Mouse (Mus musculus) liver, embryonic 14.5 days (tissue): ENCODE measurements around the gene Svopl. TPM values are rescaled to one million over a fixed set of nuclear protein-coding genes. Genes with fewer than 3 reads are reported as not detected.

Experiments
- ATAC-seq: fragments of 200-750 bp; cut with Nextera tagmentation; 2 replicates; pipeline ENCODE4 v1.8.0; 2017; ENCODE audit warnings: moderate number of reproducible peaks, mild to moderate bottlenecking, moderate library complexity; ENCODE audit not compliant: insufficient read depth
- DNase-seq, 3 experiments: peaks; one replicate each; pipeline ENCODE4 v3.0.0-alpha.2; 2012 to 2013; ENCODE audit warnings: low read depth in 3 of 3, low spot score in 3 of 3
- H3K27ac ChIP-seq: fragments of 300-500 bp; sonication (generic); 2 replicates; pipeline ENCODE4 v1.5.1; 2014; ENCODE audit warnings: moderate library complexity, mild to moderate bottlenecking, control low read depth, inconsistent platforms
- H3K27me3 ChIP-seq: fragments of 300-500 bp; sonication (generic); 2 replicates; pipeline ENCODE4 v1.6.1; 2014; ENCODE audit warnings: mild to moderate bottlenecking, low read length, moderate library complexity; ENCODE audit not compliant: control insufficient read depth, insufficient read depth
- H3K36me3 ChIP-seq: fragments of 300-500 bp; sonication (generic); replicated peaks from 2 replicates; pipeline ENCODE4 v1.6.1; 2014; ENCODE audit warnings: low read depth; ENCODE audit not compliant: control insufficient read depth, insufficient read depth
- H3K4me1 ChIP-seq, 2 experiments: fragments of 200-500 bp in 1 of 2; fragments of 300-500 bp in 1 of 2; sonication (generic) in 1 of 2; replicated peaks; 2 replicates each; pipeline ENCODE4 v1.6.1; 2012 to 2014; ENCODE audit warnings: antibody characterized with exemption in 1 of 2, inconsistent platforms in 1 of 2, low read length in 1 of 2; ENCODE audit not compliant: control insufficient read depth in 2 of 2, insufficient read depth in 2 of 2
- H3K4me2 ChIP-seq: fragments of 300-500 bp; sonication (generic); 2 replicates; pipeline ENCODE4 v1.6.1; 2014; ENCODE audit warnings: low read depth, mild to moderate bottlenecking, control low read depth, moderate library complexity
- H3K4me3 ChIP-seq, 2 experiments: fragments of 200-500 bp in 1 of 2; fragments of 300-500 bp in 1 of 2; sonication (generic) in 1 of 2; 2 replicates each; pipeline ENCODE4 v1.5.1; 2012 to 2014; ENCODE audit warnings: low read depth in 2 of 2, low read length in 2 of 2, mild to moderate bottlenecking in 2 of 2, control low read depth in 1 of 2, inconsistent platforms in 1 of 2, moderate library complexity in 1 of 2; ENCODE audit not compliant: insufficient read depth in 1 of 2
- H3K9ac ChIP-seq: fragments of 300-500 bp; sonication (generic); replicated peaks from 2 replicates; pipeline ENCODE4 v1.6.1; 2014; ENCODE audit warnings: mild to moderate bottlenecking, control low read depth, moderate library complexity
- H3K9me3 ChIP-seq: fragments of 300-500 bp; sonication (generic); 2 replicates; pipeline ENCODE4 v1.6.1; 2016; ENCODE audit warnings: low read length, mixed read lengths; ENCODE audit not compliant: control insufficient read depth
- CTCF ChIP-seq: IDR thresholded peaks from 2 replicates; pipeline ENCODE4 v1.5.1; 2016; ENCODE audit warnings: antibody characterized with exemption, low read depth, control low read depth
- EP300 ChIP-seq: IDR thresholded peaks from 2 replicates; pipeline ENCODE4 v1.6.1; 2016; ENCODE audit warnings: antibody characterized with exemption, low read depth
- whole genome bisulfite sequencing: fragments of 180-500 bp; shearing (Covaris S2); extraction: QIAGEN DNeasy Blood & Tissue Kit; methylation state at CpG from one replicate; pipeline ENCODE4 v1.1.7; 2014; ENCODE audit not compliant: insufficient replicate concordance; 5-methylcytosine and 5-hydroxymethylcytosine counted together
- polyA plus RNA-seq, 2 experiments: library from polyadenylated mRNA; depleted of rRNA in 1 of 2; stranded (reverse) in 1 of 2; unstranded in 1 of 2; fragments of >200 nt; fragmentation: Nextera tagmentation in 1 of 2; extraction: Ambion mirVana in 1 of 2; gene quantifications; 2 replicates each; pipeline versions ENCODE4 v1.2.1 to v1.2.3; 2012 to 2014

Svopl gene
- 0.04 TPM in 1 of 2 replicates, not detected in the other for polyA plus RNA-seq (2012; rRNA removed)
- not detected in 2 replicates for polyA plus RNA-seq (2014; fragmentation: Nextera tagmentation; extraction: Ambion mirVana)

- H3K36me3 ChIP-seq: no peaks in the 10 kb centered on the region
- peaks cover 0 to 4% of the 10 kb centered on the region in 2 experiments; a peak in 1 of 4 replicates for H3K4me1 ChIP-seq
- H3K4me3 ChIP-seq: no peak within 1 kb of the TSS
- H3K27ac ChIP-seq: no peak within 1 kb of the TSS
- TF ChIP-seq EP300: no peak
- TF ChIP-seq CTCF: no peak
- ATAC-seq (no peak), DNase-seq (no peak)
- 54% methylated on average over 6 of the region's 6 CpGs for WGBS
- no peak within 1 kb of the TSS for H3K9ac ChIP-seq
- no peak within 1 kb of the TSS for H3K4me2 ChIP-seq
- no peaks in the 10 kb centered on the region for H3K27me3 ChIP-seq
- no peaks in the 10 kb centered on the region for H3K9me3 ChIP-seq
These were observed at the start of gene Svopl for GRCm38 (mm10) chr6:38046838-38047237. Gene Svopl, minus strand, starts transcription at chr6:38046996.

- H3K9me3 ChIP-seq: no peaks in the 10 kb centered on the region
- no peak overlapping the region for H3K9ac ChIP-seq
- H3K4me3 ChIP-seq: no peak overlapping the region
- no peak for ATAC-seq
- 69% methylated on average over 10 of the region's 10 CpGs for WGBS
- H3K27me3 ChIP-seq: no peaks in the 10 kb centered on the region
- no peak overlapping the region for H3K4me2 ChIP-seq
- no peaks in the 10 kb centered on the region for H3K4me1 ChIP-seq
- DNase-seq: no peak
- TF ChIP-seq CTCF (no peak), EP300 (no peak)
- no peaks in the 10 kb centered on the region for H3K36me3 ChIP-seq
- no peak overlapping the region for H3K27ac ChIP-seq
These were observed 47.9 kb upstream of the Svopl start for GRCm38 (mm10) chr6:38094701-38095100.

GRCm38 (mm10) chr6:38092539-38092938 is 45.7 kb upstream of the Svopl start:
- TF ChIP-seq EP300 (no peak), CTCF (no peak)
- WGBS: 70% methylated on average over 8 of the region's 8 CpGs

GRCm38 (mm10) chr6:38087242-38088026 is 40.6 kb upstream of the Svopl start:
- Histone ChIP-seq H3K9ac (no peak overlapping the region), H3K9me3 (no peaks in the 10 kb centered on the region), H3K4me3 (no peak overlapping the region), H3K4me1 (no peaks in the 10 kb centered on the region), H3K27me3 (no peaks in the 10 kb centered on the region), H3K4me2 (no peak overlapping the region), H3K36me3 (no peaks in the 10 kb centered on the region), H3K27ac (no peak overlapping the region)
- DNase-seq (no peak), ATAC-seq (no peak)
- 63% methylated on average over 9 of the region's 9 CpGs for WGBS
- no peak for TF ChIP-seq EP300
- TF ChIP-seq CTCF: no peak

More at GRCm38 (mm10) chr6:38092539-38092938, 45.7 kb upstream of the Svopl start:
- H3K4me3 ChIP-seq: no peak overlapping the region
- DNase-seq (no peak), ATAC-seq (no peak)
- no peaks in the 10 kb centered on the region for H3K4me1 ChIP-seq
- H3K4me2 ChIP-seq: no peak overlapping the region
- H3K27ac ChIP-seq: no peak overlapping the region
- H3K9ac ChIP-seq: no peak overlapping the region
- no peaks in the 10 kb centered on the region for H3K9me3 ChIP-seq
- H3K36me3 ChIP-seq: no peaks in the 10 kb centered on the region
- no peaks in the 10 kb centered on the region for H3K27me3 ChIP-seq

- DNase-seq (no peak), ATAC-seq (no peak)
- H3K4me2 ChIP-seq: no peak overlapping the region
- no peaks in the 10 kb centered on the region for H3K36me3 ChIP-seq
- H3K4me1 ChIP-seq: peaks cover 0 to 6% of the 10 kb centered on the region in 2 experiments; a peak in 3 of 4 replicates
- 47% methylated on average over 4 of the region's 4 CpGs for WGBS
- H3K9ac ChIP-seq: no peak overlapping the region
- TF ChIP-seq CTCF: no peak
- no peak for TF ChIP-seq EP300
- H3K4me3 ChIP-seq: no peak overlapping the region
- H3K27ac ChIP-seq: no peak overlapping the region
- no peaks in the 10 kb centered on the region for H3K9me3 ChIP-seq
- H3K27me3 ChIP-seq: no peaks in the 10 kb centered on the region
These were observed 36.4 kb upstream of the Svopl start for GRCm38 (mm10) chr6:38083204-38083603.
